9 mouse cellular contexts compared by ENCODE assay signal in genomic region chr11:52332421-52333118, GRCm38 (mm10). TPM values are rescaled to one million over a fixed set of nuclear protein-coding genes. Genes with fewer than 3 reads are reported as not detected.
DNase-seq lines count a peak whose midpoint lies in the region; ATAC-seq lines count a peak whose summit lies in the region.
"Had no signal": no experiment of that assay in that cellular context is flagged by ENCODE, and none has a peak within 500 bp of the region (broad histone marks: within the 10 kb centered on the region; RNA-seq: fewer than 3 reads in every experiment).

No protein-coding gene starts in this region.

- no peak overlapping the region for H3K4me2 ChIP-seq in hindbrain, embryonic 14.5 days (replicated peaks)
- H3K4me2 ChIP-seq in neural tube, embryonic 14.5 days (ENCODE audit: low read depth, low read length): no peak overlapping the region
- H3K4me2 ChIP-seq in heart, embryonic 12.5 days: no peak overlapping the region
- H3K4me2 ChIP-seq: limb, embryonic 15.5 days had no signal

- no peak overlapping the region for H3K4me3 ChIP-seq in hindbrain, embryonic 14.5 days (replicated peaks; ENCODE audit: low read length)
- no peak overlapping the region for H3K4me3 ChIP-seq in neural tube, embryonic 14.5 days (ENCODE audit: low read depth, low read length)
- no peak overlapping the region for H3K4me3 ChIP-seq in heart, embryonic 12.5 days
- H3K4me3 ChIP-seq: limb, embryonic 15.5 days had no signal

- peak; percentile 28 for DNase-seq in layer of hippocampus, adult 9-11 months
- DNase-seq in layer of hippocampus, adult 8-10 months (ENCODE audit: low spot score in 2 of 2): no peak
- peak; percentile 44 to 70 for DNase-seq in cerebellum, adult 18-20 months
- peak; percentile 24 for DNase-seq in hindbrain, embryonic 14.5 days (ENCODE audit: low spot score)
- no peak for DNase-seq in heart, postnatal 4 days

- no peaks in the 10 kb centered on the region for H3K36me3 ChIP-seq in hindbrain, embryonic 14.5 days (replicated peaks; ENCODE audit: control insufficient read depth, insufficient read depth)
- H3K36me3 ChIP-seq in neural tube, embryonic 14.5 days (ENCODE audit: control insufficient read depth, insufficient read depth, low read length): no peaks in the 10 kb centered on the region
- no peaks in the 10 kb centered on the region for H3K36me3 ChIP-seq in heart, embryonic 12.5 days
- H3K36me3 ChIP-seq: limb, embryonic 15.5 days had no signal

- H3K9ac ChIP-seq in hindbrain, embryonic 14.5 days: no peak overlapping the region
- no peak overlapping the region for H3K9ac ChIP-seq in neural tube, embryonic 14.5 days (replicated peaks; ENCODE audit: low read depth, low read length)
- H3K9ac ChIP-seq in heart, embryonic 12.5 days: no peak overlapping the region
- H3K9ac ChIP-seq: limb, embryonic 15.5 days had no signal

- H3K27ac ChIP-seq in hindbrain, embryonic 14.5 days: 0 out of 2 replicates have a peak overlapping the region, but pooled peaks have one; percentile 20
- no peak overlapping the region for H3K27ac ChIP-seq in neural tube, embryonic 14.5 days (ENCODE audit: low read depth, low read length)
- no peak overlapping the region for H3K27ac ChIP-seq in heart, embryonic 12.5 days (ENCODE audit: poor library complexity, severe bottlenecking)
- H3K27ac ChIP-seq: limb, embryonic 15.5 days had no signal

- ATAC-seq in hindbrain, embryonic 14.5 days (ENCODE audit: low FRiP score): peak; percentile 37; the same call in 1 of the 2 replicates
- ATAC-seq in neural tube, embryonic 14.5 days (ENCODE audit: low read depth): peak; percentile 63; the same call in 1 of the 2 replicates
- no peak for ATAC-seq in megakaryocyte-erythroid progenitor cell, adult 5-6 weeks (replicated peaks; ENCODE audit: low FRiP score, low TSS enrichment, poor library complexity, severe bottlenecking)
- no peak for ATAC-seq in heart, embryonic 12.5 days (ENCODE audit: insufficient number of reproducible peaks, low FRiP score)

- WGBS in hindbrain, embryonic 14.5 days: 38% methylated on average over 16 of the region's 16 CpGs
- 47% methylated on average over 16 of the region's 16 CpGs for WGBS in neural tube, embryonic 14.5 days
- 52% methylated on average over 16 of the region's 16 CpGs for WGBS in heart, embryonic 12.5 days

- peaks cover 11% of the 10 kb centered on the region; the same call in 1 of the 2 replicates for H3K4me1 ChIP-seq in hindbrain, embryonic 14.5 days (replicated peaks; ENCODE audit: control insufficient read depth, insufficient read depth, low read length)
- 0 out of 2 replicates have a peak, but pooled peaks cover 2% of the 10 kb centered on the region for H3K4me1 ChIP-seq in neural tube, embryonic 14.5 days (ENCODE audit: control insufficient read depth, insufficient read depth, low read length)
- H3K4me1 ChIP-seq in heart, embryonic 12.5 days (replicated peaks): 0 out of 2 replicates have a peak, but pooled peaks cover 8% of the 10 kb centered on the region

- no peaks in the 10 kb centered on the region for H3K27me3 ChIP-seq in hindbrain, embryonic 14.5 days (ENCODE audit: control insufficient read depth, insufficient read depth, low read length)
- no peaks in the 10 kb centered on the region for H3K27me3 ChIP-seq in neural tube, embryonic 14.5 days (ENCODE audit: control insufficient read depth, insufficient read depth, low read length)
- H3K27me3 ChIP-seq in heart, embryonic 12.5 days (replicated peaks): no peaks in the 10 kb centered on the region
- H3K27me3 ChIP-seq: limb, embryonic 15.5 days had no signal

- no peaks in the 10 kb centered on the region for H3K9me3 ChIP-seq in hindbrain, embryonic 14.5 days (ENCODE audit: control insufficient read depth, low read length)
- H3K9me3 ChIP-seq in neural tube, embryonic 14.5 days (ENCODE audit: control insufficient read depth, low read length): no peaks in the 10 kb centered on the region
- no peaks in the 10 kb centered on the region; the same call in 1 of the 2 replicates for H3K9me3 ChIP-seq in heart, embryonic 12.5 days (replicated peaks)
- H3K9me3 ChIP-seq: limb, embryonic 15.5 days had no signal

RNA-seq across cellular contexts. Expression of gene Vdac1, which starts 28.1 kb away (rescaled TPM):
- total RNA-seq in layer of hippocampus, adult 8-10 months (2022): 100 to 1,000 TPM; 508 to 527 (median 523) TPM
- 295 and 334 TPM in 2 replicates for polyA plus RNA-seq in hindbrain, embryonic 14.5 days (2014; fragmentation: Nextera tagmentation; extraction: Ambion mirVana)
- 282 and 283 TPM in 2 replicates for polyA plus RNA-seq in neural tube, embryonic 14.5 days (2014; fragmentation: Nextera tagmentation; extraction: Ambion mirVana)
- 192 and 199 TPM in 2 replicates for total RNA-seq in megakaryocyte-erythroid progenitor cell, adult 5-6 weeks (2014; fragmentation: Nextera tagmentation)
- total RNA-seq in megakaryocyte-erythroid progenitor cell, adult 5-6 weeks (2017): 232 and 301 TPM in 2 replicates
- 100 to 1,000 TPM; 785 to 812 TPM for total RNA-seq in heart, postnatal 4 days (2021)
- 423 and 426 TPM in 2 replicates for polyA plus RNA-seq in heart, embryonic 12.5 days (2016; fragmentation: Nextera tagmentation; extraction: Ambion mirVana)

RNA-seq across cellular contexts. Expression of gene Tcf7, which starts 49.8 kb away (rescaled TPM):
- 1 to 10 TPM; 2.9 to 3.6 (median 3.2) TPM for total RNA-seq in layer of hippocampus, adult 8-10 months (2022)
- polyA plus RNA-seq in hindbrain, embryonic 14.5 days (2014; fragmentation: Nextera tagmentation; extraction: Ambion mirVana): 6.9 and 7.2 TPM in 2 replicates
- 3.5 and 7.0 TPM in 2 replicates for polyA plus RNA-seq in neural tube, embryonic 14.5 days (2014; fragmentation: Nextera tagmentation; extraction: Ambion mirVana)
- total RNA-seq in megakaryocyte-erythroid progenitor cell, adult 5-6 weeks (2014; fragmentation: Nextera tagmentation): 12.1 and 19.1 TPM in 2 replicates
- total RNA-seq in megakaryocyte-erythroid progenitor cell, adult 5-6 weeks (2017): 3.6 and 10.0 TPM in 2 replicates
- 1 to 10 TPM; 2.8 to 3.8 TPM for total RNA-seq in heart, postnatal 4 days (2021)
- 6.3 and 6.5 TPM in 2 replicates for polyA plus RNA-seq in heart, embryonic 12.5 days (2016; fragmentation: Nextera tagmentation; extraction: Ambion mirVana)

Comparison
In these comparisons a context has a peak if more than half of its experiments do, and no peak if none do; other contexts are left out.
1. DNase-seq: peak in layer of hippocampus, adult 9-11 months (single experiment), cerebellum, adult 18-20 months (2 of 2) and hindbrain, embryonic 14.5 days (single experiment); none in layer of hippocampus, adult 8-10 months (0 of 2) and heart, postnatal 4 days (single experiment).
2. ATAC-seq: peak in hindbrain, embryonic 14.5 days (single experiment) and neural tube, embryonic 14.5 days (single experiment); none in megakaryocyte-erythroid progenitor cell, adult 5-6 weeks (single experiment) and heart, embryonic 12.5 days (single experiment).